Comparison of ENCODE assay signal across 8 mouse cellular contexts in the genomic region with DNA sequence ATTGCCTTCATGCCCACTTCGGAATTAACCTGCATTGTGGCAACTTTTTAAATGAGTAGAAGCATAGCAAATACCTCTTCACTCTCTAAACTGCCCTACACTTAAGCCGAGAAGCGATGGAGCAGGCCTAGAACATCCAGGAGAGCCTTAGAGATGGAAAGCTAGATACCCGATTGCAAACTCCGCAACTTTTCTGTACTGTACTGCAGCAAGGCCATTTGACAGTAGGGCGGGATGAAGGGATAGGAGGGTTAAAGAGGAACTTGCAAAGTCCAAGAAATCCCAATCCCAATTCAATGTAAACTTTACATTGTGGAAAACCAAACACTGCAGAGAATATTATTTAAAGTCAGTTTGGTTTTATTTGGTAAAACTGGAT. TPM values are rescaled to one million over a fixed set of nuclear protein-coding genes. Genes with fewer than 3 reads are reported as not detected.
DNase-seq lines count a peak whose midpoint lies in the region; ATAC-seq and TF ChIP-seq lines count a peak whose summit lies in the region.

No protein-coding gene starts in this region.

- ATAC-seq in heart, embryonic 13.5 days (ENCODE audit: extremely low read depth, insufficient number of reproducible peaks, low FRiP score, low TSS enrichment) = no peak

- no peak for TF ChIP-seq POLR2A in ES-Bruce4 (IDR thresholded peaks at IDR 0.05; ENCODE audit: insufficient read depth, low read length)

- H3K9me3 ChIP-seq in heart, embryonic 13.5 days = no peaks in the 10 kb centered on the region
- no peaks in the 10 kb centered on the region for H3K9me3 ChIP-seq in ES-Bruce4 (replicated peaks; ENCODE audit: control insufficient read depth, insufficient read depth, low read length, poor library complexity, severe bottlenecking)
- H3K9me3 ChIP-seq in hindbrain, embryonic 10.5 days = no peaks in the 10 kb centered on the region

- peaks cover 21% of the 10 kb centered on the region; the same call in 1 of the 2 replicates for H3K79me2 ChIP-seq in macrophage (ENCODE audit: inconsistent target)

- no peak for TF ChIP-seq CTCF in ES-Bruce4 (IDR thresholded peaks at IDR 0.05; ENCODE audit: low read depth, low read length)

- no peak for TF ChIP-seq EP300 in ES-Bruce4 (IDR thresholded peaks at IDR 0.05; ENCODE audit: insufficient read depth, low read depth, low read length)

- 6% methylated on average over 6 of the region's 6 CpGs for WGBS in heart, embryonic 13.5 days
- 11% methylated on average over 6 of the region's 6 CpGs for WGBS in hindbrain, embryonic 10.5 days
- 13% methylated on average over 6 of the region's 6 CpGs for WGBS in macrophage (ENCODE audit: missing documents)

- intact Hi-C loops in left cerebral cortex, postnatal 25 days (cut with DNase I) = loop anchor here (2.0 kb wide), 1 partner anchor 29 kb away; no protein-coding TSS in a partner anchor

- H3K27me3 ChIP-seq in heart, embryonic 13.5 days (replicated peaks) = no peaks in the 10 kb centered on the region
- no peaks in the 10 kb centered on the region for H3K27me3 ChIP-seq in ES-Bruce4 (ENCODE audit: control insufficient read depth, insufficient read depth, low read length, poor library complexity, severe bottlenecking)
- H3K27me3 ChIP-seq in hindbrain, embryonic 10.5 days (ENCODE audit: insufficient read depth, poor library complexity, severe bottlenecking) = no peaks in the 10 kb centered on the region

- H3K36me3 ChIP-seq in heart, embryonic 13.5 days = no peaks in the 10 kb centered on the region
- H3K36me3 ChIP-seq in ES-Bruce4 (ENCODE audit: control insufficient read depth, insufficient read depth, low read length, poor library complexity, severe bottlenecking) (no peaks in the 10 kb centered on the region), macrophage (ENCODE audit: inconsistent target) (no peaks in the 10 kb centered on the region)
- H3K36me3 ChIP-seq in hindbrain, embryonic 10.5 days = no peaks in the 10 kb centered on the region

- peaks cover 49% of the 10 kb centered on the region for H3K4me1 ChIP-seq in heart, embryonic 13.5 days
- H3K4me1 ChIP-seq in ES-Bruce4 (ENCODE audit: control insufficient read depth, insufficient read depth, low read length) = peaks cover 5% of the 10 kb centered on the region
- peaks cover 36% of the 10 kb centered on the region for H3K4me1 ChIP-seq in hindbrain, embryonic 10.5 days (replicated peaks)

- H3K4me3 ChIP-seq in heart, embryonic 13.5 days = peak overlapping the region; percentile 96
- H3K4me3 ChIP-seq in ES-Bruce4 (ENCODE audit: low read depth, low read length) (peak overlapping the region; percentile 90), macrophage (ENCODE audit: inconsistent target) (peak overlapping the region; percentile 87)
- peak overlapping the region; percentile 92 for H3K4me3 ChIP-seq in hindbrain, embryonic 10.5 days

- no peak for DNase-seq in heart, adult 9 months (ENCODE audit: low spot score in 2 of 2)
- no peak for DNase-seq in hindbrain, embryonic 10.5 days (ENCODE audit: low spot score)
- DNase-seq in urinary bladder, adult 2 months (ENCODE audit: low spot score) = no peak
- no peak for DNase-seq in thymus, postnatal 14 days
- no peak for DNase-seq in left cerebral cortex, postnatal 25 days (ENCODE audit: low spot score in 2 of 2)

- H3K9ac ChIP-seq in heart, embryonic 13.5 days = peak overlapping the region; percentile 98
- H3K9ac ChIP-seq in ES-Bruce4 (ENCODE audit: low read depth, poor library complexity, severe bottlenecking) = peak overlapping the region; percentile 99

- H3K4me2 ChIP-seq in heart, embryonic 13.5 days = peak overlapping the region; percentile 90

- peak overlapping the region; percentile 92 for H3K27ac ChIP-seq in heart, embryonic 13.5 days (replicated peaks)
- H3K27ac ChIP-seq in ES-Bruce4 (ENCODE audit: insufficient read depth, low read length) = peak overlapping the region; percentile 18
- peak overlapping the region; percentile 98 for H3K27ac ChIP-seq in hindbrain, embryonic 10.5 days
- H3K27ac ChIP-seq in macrophage = peak overlapping the region; percentile 37

RNA-seq across cellular contexts. Expression of a gene that starts 1.0 kb away (rescaled TPM):
- polyA plus RNA-seq in heart, embryonic 13.5 days (2015; fragmentation: Nextera tagmentation; extraction: Ambion mirVana) = 18.1 and 22.5 TPM in 2 replicates
- polyA plus RNA-seq in ES-Bruce4 (2011; ENCODE audit: insufficient read depth, insufficient read length, low read depth, missing spikeins) = 22.5 and 28.5 TPM in 2 replicates
- 21.6 and 23.1 TPM in 2 replicates for polyA plus RNA-seq in hindbrain, embryonic 10.5 days (2016; fragmentation: Nextera tagmentation; extraction: Ambion mirVana)
- 10 to 100 TPM; 26.6 to 64.4 (median 47.6) TPM for total RNA-seq in macrophage (2018; cell fraction: chromatin; rRNA removed)
- 10 to 100 TPM; 14.7 to 21.1 (median 17.2) TPM for total RNA-seq in macrophage (2018; cell fraction: cytosol; rRNA removed)
- 10 to 100 TPM; 20.0 to 54.3 (median 34.3) TPM for total RNA-seq in macrophage (2018; cell fraction: nucleus; rRNA removed)
- 13.4 to 19.0 TPM (median 14.0 TPM) in 3 replicates for polyA plus RNA-seq in macrophage (2018)
- 43.2 and 49.3 TPM in 2 replicates for polyA plus RNA-seq in urinary bladder, adult 2 months (2012; rRNA removed)
- total RNA-seq in left cerebral cortex, postnatal 25 days (2021) = 10 to 100 TPM; 49.4 to 49.7 TPM

Comparison
In these comparisons a context has a peak if more than half of its experiments do, and no peak if none do; other contexts are left out.
1. H3K27ac ChIP-seq: peak in every context shown above with its lines; median percentile 98 in hindbrain, embryonic 10.5 days; 92 in heart, embryonic 13.5 days; 37 in macrophage; 18 in ES-Bruce4.